Mouse (Mus musculus) liver, adult 2 months (tissue): Measurements from ENCODE around the gene Mylip. TPM values are rescaled to one million over a fixed set of nuclear protein-coding genes. Genes with fewer than 3 reads are reported as not detected.

Experiments
- DNase-seq: peaks from one replicate; pipeline ENCODE4 v3.0.0-alpha.2; 2011; ENCODE audit warnings: low read depth, low spot score; ENCODE audit errors: extremely low read depth
- H3K27ac ChIP-seq: fragments of 200-500 bp; replicated peaks from 2 replicates; pipeline ENCODE4 v1.5.1; 2012; ENCODE audit warnings: low read depth, mild to moderate bottlenecking, control low read depth, inconsistent platforms, low read length; ENCODE audit not compliant: insufficient read depth
- H3K27me3 ChIP-seq: fragments of 200-500 bp; 2 replicates; pipeline ENCODE4 v1.6.1; 2012; ENCODE audit warnings: mild to moderate bottlenecking, moderate library complexity, low read length, inconsistent platforms; ENCODE audit not compliant: control insufficient read depth, insufficient read depth
- H3K36me3 ChIP-seq: fragments of 200-500 bp; 2 replicates; pipeline ENCODE4 v1.6.1; 2012; ENCODE audit warnings: low read length, inconsistent platforms; ENCODE audit not compliant: control insufficient read depth, insufficient read depth
- H3K4me1 ChIP-seq: fragments of 200-500 bp; 2 replicates; pipeline ENCODE4 v1.6.1; 2011; ENCODE audit warnings: low read length; ENCODE audit not compliant: control insufficient read depth, insufficient read depth
- H3K4me3 ChIP-seq: fragments of 200-500 bp; 2 replicates; pipeline ENCODE4 v1.5.1; 2011; ENCODE audit warnings: low read depth, mild to moderate bottlenecking, control low read depth, low read length, moderate library complexity; ENCODE audit not compliant: insufficient read depth
- H3K79me2 ChIP-seq: fragments of 200-500 bp; 2 replicates; pipeline ENCODE4 v1.6.1; 2012; ENCODE audit warnings: inconsistent platforms, mild to moderate bottlenecking, low read length, moderate library complexity; ENCODE audit not compliant: control insufficient read depth, insufficient read depth
- H3K9ac ChIP-seq: fragments of 200-500 bp; 2 replicates; pipeline ENCODE4 v1.6.1; 2012; ENCODE audit warnings: low read depth, mild to moderate bottlenecking, control low read depth, inconsistent platforms, low read length
- CTCF ChIP-seq: fragments of 200-500 bp; IDR thresholded peaks from 2 replicates; pipeline ENCODE4 v1.5.1; 2011; ENCODE audit warnings: low read depth, low read length, control low read depth
- POLR2A ChIP-seq: fragments of 200-500 bp; IDR thresholded peaks from 2 replicates; pipeline ENCODE4 v1.6.1; 2011; ENCODE audit warnings: low read length, control low read depth; ENCODE audit not compliant: insufficient read depth; ENCODE audit errors: extremely low read depth
- WGBS: fragments of 180-500 bp; shearing (Covaris S2); methylation state at CpG from one replicate; pipeline ENCODE4 v1.1.7; 2018; 5-methylcytosine and 5-hydroxymethylcytosine counted together
- polyA plus RNA-seq: library from polyadenylated mRNA; depleted of rRNA; stranded (reverse); fragments of >200 nt; gene quantifications from 2 replicates; pipeline ENCODE4 v1.2.3, GENCODE M21; 2012
- total RNA-seq: library from RNA; depleted of rRNA; stranded (reverse); fragments of >200 nt; gene quantifications from 2 replicates; pipeline ENCODE4 v1.2.3, GENCODE M21; 2014

Gene Mylip
- total and polyA plus RNA-seq, 2 experiments, result 4.8 to 9.5 TPM

DNA sequence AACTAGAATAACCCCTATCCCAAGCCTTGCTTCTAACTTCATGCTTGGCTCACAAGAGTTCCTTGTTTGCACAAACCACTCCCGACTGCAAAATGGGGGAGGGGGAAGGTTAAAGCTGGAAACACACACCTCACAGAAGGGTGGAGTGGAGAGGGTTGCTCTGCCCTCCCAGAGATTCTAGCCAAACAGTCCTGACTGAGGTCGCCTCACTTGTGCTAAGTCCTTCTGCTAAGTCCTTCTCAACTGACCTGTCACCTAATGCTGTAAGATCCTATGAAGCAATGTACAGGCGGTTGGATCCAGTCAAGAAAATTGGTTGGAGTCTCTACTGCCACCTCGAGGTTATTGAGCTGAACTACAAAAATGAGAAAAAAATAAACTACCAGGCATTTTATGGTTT is 52.9 kb downstream of the Mylip start:
- 3% methylated on average over 4 of the region's 4 CpGs for WGBS
- H3K36me3 ChIP-seq, result no peaks in the 10 kb centered on the region
- no peak overlapping the region for H3K9ac ChIP-seq
- no peak overlapping the region; the same call in 1 of the 2 replicates for H3K27ac ChIP-seq
- no peak overlapping the region for H3K4me3 ChIP-seq
- peaks cover 2% of the 10 kb centered on the region; the same call in 1 of the 2 replicates for H3K4me1 ChIP-seq
- no peaks in the 10 kb centered on the region for H3K27me3 ChIP-seq
- TF ChIP-seq POLR2A (no peak), CTCF (no peak)
- H3K79me2 ChIP-seq, result no peaks in the 10 kb centered on the region
- peak; percentile 46 for DNase-seq

DNA sequence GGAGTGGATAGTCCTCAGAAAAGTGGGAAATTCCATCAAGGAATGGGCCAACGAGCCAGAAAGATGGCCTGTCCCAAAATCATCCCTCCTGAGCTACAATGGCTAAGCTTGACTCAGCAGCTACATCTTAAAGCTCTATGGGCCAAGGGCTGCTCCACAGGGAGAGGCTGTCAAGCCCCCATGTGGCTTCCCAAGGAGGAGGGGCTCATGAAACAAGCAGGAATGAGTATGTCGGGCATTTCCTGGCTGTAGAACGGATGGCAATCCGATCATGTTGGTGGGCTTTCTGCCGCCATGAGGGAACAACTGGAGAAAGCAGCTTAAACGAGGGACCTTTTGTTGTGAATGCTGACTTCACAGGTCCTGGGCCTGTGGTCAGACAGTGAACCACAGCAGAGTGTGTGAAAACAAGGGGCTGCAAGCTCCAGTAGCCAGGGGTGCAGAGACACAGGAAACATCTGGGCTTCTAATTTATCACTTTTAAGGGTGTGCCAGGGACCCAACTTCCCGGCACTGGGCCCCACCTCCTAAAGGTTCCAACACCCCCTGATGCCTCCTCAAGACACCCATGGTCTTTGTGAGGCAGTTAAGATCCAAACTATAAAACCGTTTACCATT is 53.5 kb downstream of the Mylip start:
- 60% methylated on average over 8 of the region's 8 CpGs for WGBS
- DNase-seq, result peak; percentile 9
- H3K4me3 ChIP-seq, result no peak overlapping the region
- H3K36me3 ChIP-seq, result no peaks in the 10 kb centered on the region
- H3K27me3 ChIP-seq, result 0 out of 2 replicates have a peak, but pooled peaks cover 3% of the 10 kb centered on the region
- peaks cover 2% of the 10 kb centered on the region; the same call in 1 of the 2 replicates for H3K4me1 ChIP-seq
- H3K79me2 ChIP-seq, result no peaks in the 10 kb centered on the region
- no peak overlapping the region for H3K9ac ChIP-seq
- TF ChIP-seq POLR2A, result no peak
- no peak for TF ChIP-seq CTCF
- H3K27ac ChIP-seq, result peak overlapping the region; percentile 44

DNA sequence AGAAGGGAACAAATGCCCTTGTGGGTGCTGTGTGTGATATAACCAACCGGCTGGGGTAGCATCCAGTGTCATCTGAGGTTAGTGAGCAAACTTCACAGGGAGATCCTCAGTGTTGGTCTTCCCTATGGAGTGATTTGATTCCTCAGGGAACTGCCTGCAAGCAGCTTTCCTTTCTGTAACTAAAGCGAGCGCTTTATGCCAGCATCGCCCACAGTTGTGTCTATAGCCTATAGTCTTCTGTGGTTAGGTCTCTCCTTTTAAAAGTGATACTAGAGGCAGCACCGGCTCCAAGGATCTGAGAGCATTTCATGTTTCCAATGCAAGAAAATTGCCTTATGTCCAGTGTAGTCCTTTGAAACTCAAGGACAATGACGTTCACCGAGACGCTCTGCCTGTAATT is 54.7 kb downstream of the Mylip start:
- no peak for TF ChIP-seq CTCF
- no peak for TF ChIP-seq POLR2A
- Histone ChIP-seq H3K4me1 (peaks cover 2% of the 10 kb centered on the region; the same call in 1 of the 2 replicates), H3K27ac (peak overlapping the region; percentile 56), H3K36me3 (no peaks in the 10 kb centered on the region), H3K4me3 (no peak overlapping the region), H3K9ac (no peak overlapping the region), H3K27me3 (0 out of 2 replicates have a peak, but pooled peaks cover 3% of the 10 kb centered on the region), H3K79me2 (no peaks in the 10 kb centered on the region)
- DNase-seq, result no peak
- 83% methylated on average over 8 of the region's 8 CpGs for WGBS

DNA sequence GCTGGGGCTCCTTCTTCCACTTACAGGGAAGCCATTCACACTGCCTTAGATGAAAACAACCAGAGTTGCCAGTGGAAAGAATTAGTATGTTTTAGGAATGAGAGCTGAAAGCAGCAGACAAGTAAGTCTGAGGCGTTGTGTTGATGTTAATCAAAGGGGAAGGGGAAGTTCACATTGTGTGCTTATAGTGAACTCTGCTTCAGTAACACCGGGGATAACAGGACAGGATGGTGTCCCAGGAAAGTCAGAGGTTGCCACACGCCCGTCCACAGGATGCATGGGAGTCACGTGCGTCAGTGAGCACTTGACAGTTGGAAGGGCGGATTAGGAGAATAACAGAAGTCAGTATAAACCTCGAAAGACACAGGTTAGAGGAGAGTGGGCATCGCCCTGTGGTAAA is 55.1 kb downstream of the Mylip start:
- TF ChIP-seq POLR2A (no peak), CTCF (no peak)
- Histone ChIP-seq H3K36me3 (no peaks in the 10 kb centered on the region), H3K27me3 (0 out of 2 replicates have a peak, but pooled peaks cover 3% of the 10 kb centered on the region), H3K79me2 (no peaks in the 10 kb centered on the region), H3K4me1 (peaks cover 2% of the 10 kb centered on the region; the same call in 1 of the 2 replicates), H3K9ac (no peak overlapping the region), H3K27ac (peak overlapping the region; percentile 56), H3K4me3 (no peak overlapping the region)
- no peak for DNase-seq
- 61% methylated on average over 9 of the region's 9 CpGs for WGBS

DNA sequence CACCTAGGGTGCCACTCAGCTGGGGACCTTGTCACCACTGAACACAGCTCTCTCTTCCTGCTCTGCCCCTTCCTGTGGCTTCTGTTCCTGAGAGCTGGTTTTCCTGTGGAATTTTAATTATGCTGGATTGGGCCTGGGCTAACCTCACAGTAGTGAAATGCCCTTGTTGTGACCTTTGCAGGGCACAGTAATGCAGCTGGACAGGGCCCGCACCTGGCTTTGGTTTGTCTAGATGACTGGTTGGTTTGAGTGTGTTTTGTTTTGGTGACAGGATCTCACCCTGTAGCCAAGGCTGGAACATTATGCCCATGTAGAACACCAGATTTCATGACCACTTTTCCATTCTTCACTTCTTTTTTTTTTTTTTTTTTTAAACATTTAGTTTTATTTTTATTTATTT is 57.1 kb downstream of the Mylip start:
- no peak overlapping the region for H3K27ac ChIP-seq
- no peaks in the 10 kb centered on the region for H3K79me2 ChIP-seq
- no peak for TF ChIP-seq POLR2A
- TF ChIP-seq CTCF, result no peak
- WGBS, result 84% methylated on average over 1 of the region's 1 CpGs
- DNase-seq, result no peak
- H3K27me3 ChIP-seq, result 0 out of 2 replicates have a peak, but pooled peaks cover 3% of the 10 kb centered on the region
- H3K9ac ChIP-seq, result no peak overlapping the region
- peaks cover 2% of the 10 kb centered on the region; the same call in 1 of the 2 replicates for H3K4me1 ChIP-seq
- H3K36me3 ChIP-seq, result no peaks in the 10 kb centered on the region
- H3K4me3 ChIP-seq, result no peak overlapping the region

DNA sequence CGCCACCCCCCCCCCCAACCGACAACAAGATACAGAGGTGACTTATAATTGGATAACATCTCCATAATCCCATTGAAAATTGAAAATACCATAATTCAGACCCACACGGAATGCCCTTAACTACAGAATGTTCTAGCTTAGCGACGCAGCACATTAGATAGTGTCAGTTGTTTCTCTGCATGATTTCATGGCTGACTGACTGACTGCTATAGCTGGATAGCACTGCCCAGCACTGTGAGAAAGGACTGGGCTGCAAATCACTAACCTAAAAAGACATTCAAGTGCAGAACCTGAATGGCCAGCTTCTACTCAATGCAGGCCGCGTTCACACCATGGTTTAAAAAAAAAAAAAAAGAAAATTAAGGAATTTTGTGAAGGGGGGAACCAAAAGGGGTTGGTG is 62.9 kb downstream of the Mylip start:
- WGBS, result 90% methylated on average over 7 of the region's 7 CpGs
- TF ChIP-seq POLR2A (no peak), CTCF (no peak)
- Histone ChIP-seq H3K79me2 (no peaks in the 10 kb centered on the region), H3K27me3 (0 out of 2 replicates have a peak, but pooled peaks cover 3% of the 10 kb centered on the region), H3K4me1 (peaks cover 10% of the 10 kb centered on the region), H3K4me3 (no peak overlapping the region), H3K9ac (no peak overlapping the region), H3K36me3 (no peaks in the 10 kb centered on the region), H3K27ac (no peak overlapping the region; the same call in 1 of the 2 replicates)
- no peak for DNase-seq
